Mouse (Mus musculus) ES-Bruce4 (cell line): ENCODE results near the gene Rnf144b.

ENCODE experiments used
- CTCF ChIP-seq: IDR thresholded peaks from one replicate; pipeline ENCODE4 v1.8.1; 2011; ENCODE audit warnings: low read depth, low read length
- POLR2A ChIP-seq: IDR thresholded peaks from one replicate; pipeline ENCODE4 v1.8.1; 2011; ENCODE audit warnings: low read length; ENCODE audit not compliant: insufficient read depth

DNA sequence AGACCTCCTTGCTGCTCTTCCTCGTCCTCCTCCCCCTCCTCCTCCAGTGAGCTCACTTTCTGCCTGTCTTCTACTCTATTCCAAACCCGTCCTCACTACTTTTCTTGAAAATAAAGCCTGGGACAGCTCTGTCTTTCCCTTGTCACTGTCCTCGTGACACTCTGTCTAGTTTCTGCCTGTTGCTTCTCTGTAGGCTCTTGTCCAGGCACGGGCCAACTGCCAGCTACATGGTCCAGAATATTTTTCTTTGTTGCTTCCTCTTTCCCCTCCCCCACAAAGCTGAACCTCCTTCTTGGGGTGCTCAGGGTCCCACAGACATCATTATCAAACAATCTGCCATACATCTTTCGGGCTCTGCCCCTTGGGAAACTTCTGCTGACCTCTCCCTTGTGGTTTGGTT lies 92.4 kb downstream of the Rnf144b start:
- TF ChIP-seq POLR2A (no peak), CTCF (no peak)
